Mouse (Mus musculus) heart, embryonic 14.5 days (tissue): ENCODE measurements at regions not wholly inside any gene's neighbourhood (a gene's known extent, or its start where the extent isn't known, plus 50 kb on each side); places are given as distances from the start of the nearest gene placed in this dataset.
A peak's percentile ranks its signal among the peaks of the same experiment; 100 is the strongest.

Experiments
- ATAC-seq: fragments of 200-750 bp; cut with Nextera tagmentation; 2 replicates; pipeline ENCODE4 v1.8.0; 2017; ENCODE audit warnings: low read depth, moderate TSS enrichment; ENCODE audit not compliant: insufficient number of reproducible peaks, insufficient read depth, low FRiP score
- H3K27ac ChIP-seq, 2 experiments: fragments of 200-500 bp in 1 of 2; fragments of 300-500 bp in 1 of 2; sonication (generic) in 1 of 2; replicated peaks in 1 of 2; 2 replicates each; pipeline ENCODE4 v1.5.1; 2012 to 2014; ENCODE audit warnings: low read depth in 2 of 2, low read length in 2 of 2, control low read depth in 1 of 2, mild to moderate bottlenecking in 1 of 2, mixed read lengths in 1 of 2; ENCODE audit not compliant: control insufficient read depth in 1 of 2, insufficient read depth in 1 of 2
- H3K27me3 ChIP-seq: fragments of 300-500 bp; sonication (generic); 2 replicates; pipeline ENCODE4 v1.6.1; 2014; ENCODE audit warnings: mild to moderate bottlenecking, low read length, control low read depth; ENCODE audit not compliant: control insufficient read depth, insufficient read depth
- H3K36me3 ChIP-seq: fragments of 300-500 bp; sonication (generic); 2 replicates; pipeline ENCODE4 v1.6.1; 2014; ENCODE audit warnings: mild to moderate bottlenecking, control low read depth, low read length, mixed read lengths; ENCODE audit not compliant: control insufficient read depth, insufficient read depth
- H3K4me1 ChIP-seq, 2 experiments: fragments of 200-500 bp in 1 of 2; fragments of 300-500 bp in 1 of 2; sonication (generic) in 1 of 2; 2 replicates each; pipeline ENCODE4 v1.6.1; 2012 to 2014; ENCODE audit warnings: low read length in 2 of 2, control low read depth in 1 of 2, mixed read lengths in 1 of 2; ENCODE audit not compliant: control insufficient read depth in 2 of 2, insufficient read depth in 2 of 2
- H3K4me2 ChIP-seq: fragments of 300-500 bp; sonication (generic); 2 replicates; pipeline ENCODE4 v1.6.1; 2014; ENCODE audit warnings: mild to moderate bottlenecking, low read length
- H3K4me3 ChIP-seq, 2 experiments: fragments of 200-500 bp in 1 of 2; fragments of 300-500 bp in 1 of 2; sonication (generic) in 1 of 2; 2 replicates each; pipeline ENCODE4 v1.5.1; 2012 to 2014; ENCODE audit warnings: low read length in 2 of 2, mild to moderate bottlenecking in 2 of 2, control low read depth in 1 of 2, low read depth in 1 of 2, moderate library complexity in 1 of 2; ENCODE audit not compliant: control insufficient read depth in 1 of 2, insufficient read depth in 1 of 2
- H3K9ac ChIP-seq: fragments of 300-500 bp; sonication (generic); 2 replicates; pipeline ENCODE4 v1.6.1; 2014; ENCODE audit warnings: mild to moderate bottlenecking, low read length
- H3K9me3 ChIP-seq: fragments of 300-500 bp; sonication (generic); 2 replicates; pipeline ENCODE4 v1.6.1; 2016; ENCODE audit warnings: low read length, control low read depth; ENCODE audit not compliant: control insufficient read depth
- WGBS: fragments of 180-500 bp; shearing (Covaris S2); extraction: QIAGEN DNeasy Blood & Tissue Kit; methylation state at CpG from one replicate; pipeline ENCODE4 v1.1.7; 2014; 5-methylcytosine and 5-hydroxymethylcytosine counted together

- 21% methylated on average over 15 of the region's 15 CpGs for WGBS
- no peaks in the 10 kb centered on the region for H3K4me1 ChIP-seq
- peaks cover 4% of the 10 kb centered on the region; the same call in 1 of the 2 replicates for H3K27me3 ChIP-seq
- no peak overlapping the region for H3K4me3 ChIP-seq
- ATAC-seq = no peak
- H3K9me3 ChIP-seq = no peaks in the 10 kb centered on the region
- no peak overlapping the region for H3K27ac ChIP-seq
- peak overlapping the region; percentile 34 for H3K4me2 ChIP-seq
- H3K36me3 ChIP-seq = no peaks in the 10 kb centered on the region
- no peak overlapping the region for H3K9ac ChIP-seq
Observed at GRCm38 (mm10) chr2:161214681-161215458, 106.0 kb upstream of the Chd6 start.

- Histone ChIP-seq H3K4me3 (no peak overlapping the region), H3K4me2 (no peak overlapping the region), H3K9ac (no peak overlapping the region), H3K27me3 (peaks cover 4% of the 10 kb centered on the region; the same call in 1 of the 2 replicates), H3K4me1 (no peaks in the 10 kb centered on the region), H3K36me3 (no peaks in the 10 kb centered on the region), H3K27ac (no peak overlapping the region), H3K9me3 (no peaks in the 10 kb centered on the region)
- no peak for ATAC-seq
- WGBS = 63% methylated on average over 13 of the region's 13 CpGs
Observed at GRCm38 (mm10) chr2:161212322-161212882, 103.5 kb upstream of the Chd6 start.

- Histone ChIP-seq H3K4me3 (no peak overlapping the region), H3K4me2 (no peak overlapping the region), H3K9me3 (no peaks in the 10 kb centered on the region), H3K27ac (no peak overlapping the region), H3K27me3 (no peaks in the 10 kb centered on the region), H3K4me1 (no peaks in the 10 kb centered on the region), H3K36me3 (no peaks in the 10 kb centered on the region), H3K9ac (no peak overlapping the region)
- WGBS = 86% methylated on average over 7 of the region's 7 CpGs
- ATAC-seq = no peak
Observed at GRCm38 (mm10) chr2:161196713-161197372, 88.0 kb upstream of the Chd6 start.

GRCm38 (mm10) chr2:161187516-161187915 is 78.6 kb upstream of the Chd6 start:
- Histone ChIP-seq H3K27ac (no peak overlapping the region), H3K4me2 (no peak overlapping the region), H3K36me3 (no peaks in the 10 kb centered on the region), H3K27me3 (no peaks in the 10 kb centered on the region), H3K9ac (no peak overlapping the region), H3K9me3 (no peaks in the 10 kb centered on the region), H3K4me1 (no peaks in the 10 kb centered on the region; a peak in 1 of 4 replicates), H3K4me3 (no peak overlapping the region)
- ATAC-seq = no peak
- 31% methylated on average over 1 of the region's 1 CpGs for WGBS

- Histone ChIP-seq H3K27ac (no peak overlapping the region), H3K9me3 (no peaks in the 10 kb centered on the region), H3K4me3 (no peak overlapping the region), H3K4me1 (no peaks in the 10 kb centered on the region; a peak in 1 of 4 replicates), H3K36me3 (no peaks in the 10 kb centered on the region), H3K4me2 (no peak overlapping the region), H3K27me3 (no peaks in the 10 kb centered on the region), H3K9ac (no peak overlapping the region)
- ATAC-seq = no peak
Observed at GRCm38 (mm10) chr2:161185122-161185521, 76.2 kb upstream of the Chd6 start.

GRCm38 (mm10) chr2:161177355-161178021 is 68.6 kb upstream of the Chd6 start:
- ATAC-seq = no peak
- peak overlapping the region; percentile 0 to 20; a peak in 1 of 4 replicates for H3K27ac ChIP-seq
- peak overlapping the region; percentile 77 for H3K4me2 ChIP-seq
- H3K9me3 ChIP-seq = no peaks in the 10 kb centered on the region
- no peaks in the 10 kb centered on the region for H3K4me1 ChIP-seq
- no peaks in the 10 kb centered on the region for H3K27me3 ChIP-seq
- H3K9ac ChIP-seq = peak overlapping the region; percentile 65
- peak overlapping the region; percentile 52 to 67 for H3K4me3 ChIP-seq
- no peaks in the 10 kb centered on the region for H3K36me3 ChIP-seq
- 3% methylated on average over 20 of the region's 20 CpGs for WGBS

- no peak overlapping the region for H3K27ac ChIP-seq
- no peaks in the 10 kb centered on the region for H3K36me3 ChIP-seq
- 30% methylated on average over 3 of the region's 3 CpGs for WGBS
- no peak overlapping the region for H3K4me3 ChIP-seq
- no peaks in the 10 kb centered on the region for H3K9me3 ChIP-seq
- H3K9ac ChIP-seq = no peak overlapping the region
- no peaks in the 10 kb centered on the region for H3K27me3 ChIP-seq
- H3K4me1 ChIP-seq = no peaks in the 10 kb centered on the region
- no peak for ATAC-seq
- H3K4me2 ChIP-seq = no peak overlapping the region
Observed at GRCm38 (mm10) chr2:161166681-161167080, 57.8 kb upstream of the Chd6 start.
